Mouse (Mus musculus) right cerebral cortex, postnatal 4 days (tissue): Measurements from ENCODE around the gene Dcp1a.
A peak's percentile ranks its signal among the peaks of the same experiment; 100 is the strongest.

Experiments
- DNase-seq: peaks from one replicate; pipeline ENCODE4 v3.0.0-alpha.2; 2022

Gene Dcp1a

GRCm38 (mm10) chr14:30479361-30479948 is at the start of gene Dcp1a:
Gene Dcp1a, plus strand, starts transcription at chr14:30479535.
- peak; percentile 92 for DNase-seq

DNA sequence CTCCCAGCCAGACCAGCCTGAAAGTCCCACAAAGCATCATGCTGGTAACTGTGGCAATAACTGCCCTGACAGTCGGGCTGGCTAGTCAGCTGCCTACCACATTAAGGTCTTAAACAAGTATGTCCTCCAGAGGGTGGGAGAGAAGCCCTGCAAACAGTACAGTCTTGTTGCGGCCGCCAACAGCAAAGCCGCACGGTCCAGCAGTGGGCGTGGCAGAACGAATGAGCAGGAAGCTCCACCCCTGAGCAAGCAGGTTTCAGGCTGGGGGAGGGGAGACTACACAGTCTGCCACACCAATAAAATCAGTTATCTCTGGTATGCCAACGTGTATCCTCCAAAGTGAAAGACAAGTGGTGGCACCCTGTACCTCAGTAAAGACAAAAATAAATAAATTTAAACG is 49.7 kb upstream of the Dcp1a start:
- no peak for DNase-seq

DNA sequence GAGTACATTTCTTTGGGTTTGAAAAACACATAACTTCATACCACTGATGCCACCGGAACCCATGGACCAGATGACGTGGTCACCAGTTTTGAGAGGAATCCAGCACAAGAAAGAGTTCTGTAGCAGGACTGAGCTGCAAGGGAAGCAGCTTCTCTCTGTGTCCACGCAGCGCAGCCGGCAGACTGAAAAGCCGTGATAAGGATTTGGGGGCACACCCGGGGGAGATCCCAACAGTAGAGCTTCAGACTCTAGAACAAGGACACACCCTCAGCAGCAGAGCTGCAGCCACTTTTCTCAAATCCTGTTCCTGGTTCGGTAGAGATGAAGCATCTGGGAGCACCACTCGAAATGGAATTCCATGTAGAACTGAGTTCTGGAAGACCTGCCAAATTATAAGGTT is 49.3 kb upstream of the Dcp1a start:
- DNase-seq: no peak

GRCm38 (mm10) chr14:30430446-30430845 is 48.9 kb upstream of the Dcp1a start:
- DNase-seq: no peak

DNA sequence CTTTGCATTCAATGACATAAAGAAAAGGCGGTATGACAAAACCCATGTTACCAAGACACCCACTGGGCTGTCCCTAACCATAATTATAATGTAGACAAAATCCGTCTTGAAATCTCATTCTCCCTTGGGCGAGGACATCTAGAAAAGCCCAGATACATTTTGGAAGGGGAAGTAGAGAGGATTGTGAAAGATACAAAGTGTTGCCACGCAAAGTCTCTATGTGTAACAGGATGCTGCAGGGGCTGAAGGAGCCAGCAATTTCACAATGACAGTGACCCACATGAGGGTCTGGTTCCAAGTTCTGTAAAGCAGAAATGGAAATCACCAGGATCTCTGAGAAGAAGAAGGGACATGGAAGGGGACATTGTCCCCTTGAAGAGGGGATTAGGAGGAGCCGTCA is 44.0 kb upstream of the Dcp1a start:
- no peak for DNase-seq

GRCm38 (mm10) chr14:30439915-30440314 is 39.4 kb upstream of the Dcp1a start:
- no peak for DNase-seq

DNA sequence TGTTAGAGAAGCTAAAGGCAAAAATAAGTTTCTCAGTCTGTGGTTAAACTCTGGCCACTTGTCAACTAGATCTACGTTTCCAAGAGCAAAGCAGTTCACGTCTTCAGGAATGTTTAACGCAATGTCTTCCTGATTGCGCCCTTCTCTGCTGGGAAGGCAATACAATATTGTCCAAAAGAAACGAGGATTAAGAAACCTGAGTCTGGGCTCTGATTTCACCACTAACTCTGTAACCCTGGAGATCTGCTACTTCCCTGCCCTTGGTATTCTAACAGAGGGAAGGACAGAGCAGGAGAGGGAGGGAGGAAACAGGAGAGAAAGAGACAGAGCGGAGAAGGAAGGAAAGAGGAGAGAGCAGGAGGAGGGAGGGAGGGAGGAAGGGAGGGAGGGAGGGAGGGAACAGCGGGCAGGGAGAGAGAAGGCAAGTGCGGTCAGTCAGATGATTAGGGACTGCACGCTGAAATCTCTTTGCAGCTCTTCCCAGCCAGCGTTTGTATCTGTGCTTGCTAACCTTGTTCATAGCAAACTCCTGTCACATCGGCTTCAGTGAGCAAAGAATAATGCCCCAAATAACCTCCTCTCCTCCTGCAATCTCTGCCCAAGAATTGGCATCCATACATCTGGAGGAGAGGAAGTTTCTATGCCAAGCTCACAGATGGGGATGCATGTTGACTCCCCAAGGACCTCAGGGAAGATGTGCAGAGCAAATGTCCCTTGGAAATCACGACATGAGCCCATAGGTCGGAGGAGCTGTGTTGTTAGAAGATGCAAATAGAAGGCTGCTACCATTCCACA is 23.3 kb upstream of the Dcp1a start:
- DNase-seq: no peak

DNA sequence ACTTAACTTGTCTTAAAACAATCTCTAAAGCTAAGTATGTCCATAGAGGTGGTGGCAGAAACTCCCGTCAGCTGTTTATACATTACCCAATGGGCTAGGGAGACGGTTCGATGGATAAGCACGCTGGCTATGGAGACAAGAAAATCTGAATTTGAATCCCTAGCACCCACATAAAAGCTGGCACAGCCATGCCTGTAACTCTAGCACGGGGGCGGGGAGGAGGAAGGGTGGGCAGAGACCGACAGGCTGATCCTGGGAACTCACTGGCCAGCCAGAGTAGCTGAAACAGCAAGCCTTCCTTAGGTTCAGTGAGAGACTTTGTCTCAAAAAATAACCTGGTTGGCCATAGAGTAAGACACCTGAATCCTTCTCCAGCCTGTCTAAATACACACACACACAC is 21.9 kb upstream of the Dcp1a start:
- no peak for DNase-seq

DNA sequence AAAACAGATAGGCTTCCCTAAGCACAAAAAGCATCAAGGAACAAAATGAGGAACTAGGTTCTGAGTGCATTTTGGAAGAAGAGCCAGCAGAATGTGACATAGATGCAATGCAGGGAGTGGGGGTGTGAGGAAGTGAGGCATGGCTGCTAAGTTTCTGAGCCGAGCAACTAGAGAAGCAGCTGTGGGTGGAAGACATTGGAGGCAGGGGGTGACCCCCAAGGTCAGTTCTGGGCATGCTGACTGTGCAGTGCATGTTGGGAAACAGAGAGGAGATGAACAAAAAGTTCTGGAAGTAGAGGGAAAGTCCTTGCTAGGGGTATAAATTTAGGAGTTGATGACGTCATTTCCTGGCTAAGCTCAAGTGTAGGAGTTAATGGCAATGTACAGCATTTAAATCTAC is 21.4 kb upstream of the Dcp1a start:
- DNase-seq: no peak

GRCm38 (mm10) chr14:30458820-30459219 is 20.5 kb upstream of the Dcp1a start:
- no peak for DNase-seq

DNA sequence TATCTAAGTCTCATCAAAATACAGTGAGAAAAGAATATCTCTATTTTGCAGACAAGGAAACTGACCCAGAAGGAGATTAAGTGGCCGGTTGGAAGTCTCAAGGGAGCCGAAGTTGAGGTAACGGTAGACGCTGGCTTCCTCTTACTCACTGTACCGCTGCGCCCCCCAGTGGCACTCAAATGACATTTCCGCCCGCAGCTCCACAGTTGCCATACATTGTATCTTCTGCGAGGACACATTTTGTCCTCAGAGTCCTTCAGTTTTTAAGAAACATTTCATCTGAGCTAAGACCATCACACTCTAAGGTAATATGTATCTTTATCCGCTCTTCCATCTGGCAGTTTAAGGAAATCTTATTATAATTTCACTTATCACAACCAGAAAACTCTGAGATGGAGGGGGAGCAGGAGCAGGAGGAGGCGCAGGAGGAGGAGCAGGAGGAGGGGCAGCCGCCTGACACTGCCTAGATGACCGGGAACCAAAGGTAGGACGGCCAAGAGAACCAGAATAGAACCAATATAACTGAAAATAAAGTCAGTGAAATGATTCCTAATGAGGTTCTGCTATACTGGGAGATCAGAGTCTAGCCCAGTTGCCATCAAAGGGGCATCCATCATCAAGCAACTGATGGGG is 19.3 kb upstream of the Dcp1a start:
- peak; percentile 85 for DNase-seq

DNA sequence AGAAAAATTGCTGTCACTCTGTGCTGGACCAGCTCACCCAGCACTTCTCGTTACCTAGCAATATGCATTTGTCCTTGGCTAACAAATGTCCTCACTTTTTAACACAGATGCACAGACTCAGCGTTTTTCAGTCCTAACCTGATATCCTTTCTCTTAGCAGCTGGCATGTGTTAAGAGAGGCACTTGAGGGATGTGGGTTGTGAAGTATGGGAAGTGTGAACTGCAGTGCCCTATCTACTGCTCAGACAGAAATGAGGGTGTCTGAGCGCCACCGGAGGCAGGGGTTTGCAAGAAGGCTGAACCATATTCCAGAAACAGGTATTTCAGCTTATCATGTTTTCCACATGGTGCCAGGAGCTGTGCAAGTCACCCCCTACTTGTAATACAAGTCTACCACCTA is 16.0 kb upstream of the Dcp1a start:
- no peak for DNase-seq

DNA sequence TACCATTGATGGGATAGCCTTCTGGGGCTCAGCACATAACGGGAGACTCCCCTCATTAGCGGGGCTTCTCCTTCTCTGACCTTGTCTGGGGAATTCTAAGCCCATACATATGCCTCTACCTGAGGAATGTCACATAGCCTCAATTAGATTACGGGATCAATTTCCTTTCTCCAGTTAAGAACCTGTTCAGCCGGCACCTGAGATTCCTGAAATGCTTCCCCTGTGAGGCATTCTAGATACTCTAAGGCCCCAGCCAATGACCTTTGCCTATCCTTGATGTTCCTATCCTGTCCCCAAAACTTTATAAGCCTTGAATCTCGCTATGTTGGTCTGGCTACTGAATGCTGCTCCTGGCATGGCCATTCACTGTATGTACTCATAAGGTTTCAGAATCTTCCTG is 5.7 kb upstream of the Dcp1a start:
- DNase-seq: no peak

- DNase-seq: no peak
These were observed 4.9 kb upstream of the Dcp1a start for GRCm38 (mm10) chr14:30474416-30474815.

GRCm38 (mm10) chr14:30491342-30491741 is 12.0 kb downstream of the Dcp1a start, which contains the start of gene Cacna1d:
Gene Cacna1d, minus strand, starts transcription at chr14:30491455.
- no peak for DNase-seq

- DNase-seq: no peak
These were observed 13.9 kb downstream of the Dcp1a start for GRCm38 (mm10) chr14:30493276-30493675.

DNA sequence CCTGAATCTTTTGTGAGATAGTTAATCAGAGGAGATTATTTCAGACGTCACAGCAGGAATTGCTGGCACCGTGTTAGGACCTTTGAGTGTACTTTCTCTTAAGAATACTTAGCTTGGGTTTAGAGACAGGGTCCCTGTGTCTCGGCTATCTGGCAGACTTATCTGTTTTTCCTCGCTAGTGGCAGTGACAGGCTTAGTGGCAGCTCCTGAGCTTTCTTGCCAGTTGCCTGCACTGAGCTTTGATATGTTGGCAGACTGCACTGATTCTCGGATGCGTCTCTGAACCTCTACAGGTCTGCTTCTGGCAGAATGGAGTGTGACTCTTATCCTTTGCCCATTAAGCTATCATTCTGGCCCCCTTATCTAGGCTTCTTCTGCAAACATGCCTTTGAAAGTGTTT is 15.7 kb downstream of the Dcp1a start:
- no peak for DNase-seq

- no peak for DNase-seq
These were observed 18.9 kb downstream of the Dcp1a start for GRCm38 (mm10) chr14:30498202-30498601.

GRCm38 (mm10) chr14:30504990-30505389 is 25.7 kb downstream of the Dcp1a start:
- DNase-seq: no peak

GRCm38 (mm10) chr14:30510214-30510763 is 31.0 kb downstream of the Dcp1a start:
- DNase-seq: no peak

DNA sequence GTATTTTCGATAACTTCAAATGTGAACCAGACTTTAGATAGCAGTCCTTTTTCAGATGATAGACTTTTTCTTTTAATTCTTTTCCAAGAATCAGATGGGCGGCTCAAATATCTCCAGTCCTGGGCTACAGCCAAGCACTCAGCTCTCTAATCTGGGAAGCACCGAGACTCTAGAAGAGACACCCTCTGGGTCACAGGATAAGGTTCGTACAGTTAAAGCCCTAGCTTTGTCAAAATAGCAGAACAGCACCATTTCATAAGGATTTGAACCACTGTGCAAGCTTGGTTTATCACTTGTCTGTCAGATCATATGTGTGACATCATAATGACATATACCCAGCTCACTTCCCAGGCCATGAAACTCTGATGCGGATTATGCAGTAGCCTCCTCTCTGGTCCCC is 33.6 kb downstream of the Dcp1a start:
- DNase-seq: no peak

DNA sequence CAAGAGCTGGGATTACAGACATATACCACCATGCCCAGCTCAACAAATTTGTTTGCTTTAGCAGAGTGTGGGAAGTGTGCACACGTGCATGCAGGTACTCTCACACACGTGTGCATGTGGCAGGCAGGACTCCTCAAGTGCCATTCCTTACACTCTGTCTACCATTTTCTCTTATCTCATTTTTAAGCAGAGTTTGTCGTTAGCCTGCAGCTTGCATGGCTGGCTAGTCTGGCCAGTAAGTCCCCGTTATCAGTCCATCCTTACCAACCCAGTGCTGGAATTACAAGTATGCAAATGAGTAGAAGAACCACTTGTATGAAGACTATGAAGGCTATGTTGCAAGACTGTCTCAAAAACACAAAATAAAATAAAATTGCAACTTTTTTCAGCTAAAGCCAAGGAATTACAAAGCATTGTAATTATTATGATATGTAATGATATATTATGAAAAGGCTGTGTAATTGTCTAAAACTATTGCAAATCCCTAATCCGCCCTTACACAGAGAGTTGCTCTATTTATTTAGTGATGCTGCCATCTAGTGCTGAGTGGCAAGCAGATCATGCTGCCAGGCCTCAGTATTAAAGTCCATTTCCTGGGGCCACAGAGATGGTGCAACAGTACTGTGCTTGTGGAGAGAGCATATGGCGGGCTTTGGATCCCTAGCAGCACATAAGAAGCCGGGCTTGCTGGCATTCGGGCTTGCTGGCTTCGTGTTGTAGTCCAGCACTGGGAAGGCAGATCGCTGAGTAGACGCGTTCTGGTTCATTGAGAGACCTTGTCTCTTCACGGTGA is 36.8 kb downstream of the Dcp1a start:
- no peak for DNase-seq

DNA sequence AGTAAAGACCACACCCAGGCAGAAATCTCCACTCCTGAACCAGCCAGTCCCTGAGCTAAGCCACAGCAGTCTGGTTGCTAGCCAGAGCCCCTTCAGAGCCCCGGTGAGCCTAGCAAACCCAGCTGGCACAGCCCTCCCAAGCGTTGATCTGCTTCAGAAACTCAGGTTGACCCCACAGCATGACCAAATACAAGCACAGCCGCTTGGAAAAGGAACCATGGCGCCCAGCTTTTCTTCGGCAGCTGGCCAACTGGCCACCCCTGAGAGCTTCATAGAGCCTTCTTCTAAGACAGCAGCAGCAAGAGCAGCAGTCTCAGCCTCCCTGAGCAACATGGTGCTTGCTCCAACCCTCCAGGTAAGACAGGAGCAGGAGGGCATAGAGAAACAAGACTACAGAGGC is 40.0 kb downstream of the Dcp1a start:
- DNase-seq: no peak
